Mouse (Mus musculus) spleen, adult 2 months (tissue): ENCODE data around the gene Lca5l.

Experiments
- CTCF ChIP-seq: fragments of 200-500 bp; IDR thresholded peaks from 2 replicates; pipeline ENCODE4 v1.5.1; 2011; ENCODE audit warnings: mild to moderate bottlenecking, inconsistent platforms; ENCODE audit not compliant: insufficient read depth, insufficient read length, insufficient replicate concordance; ENCODE audit errors: extremely low read depth
- POLR2A ChIP-seq: fragments of 200-500 bp; IDR thresholded peaks from 2 replicates; pipeline ENCODE4 v1.6.1; 2011; ENCODE audit warnings: low read depth, low read length, inconsistent platforms

GRCm38 (mm10) chr16:96109673-96110072, 82.4 kb downstream of the Lca5l start:
- TF ChIP-seq CTCF (no peak), POLR2A (no peak)
